Mouse (Mus musculus) heart, postnatal 0 days (tissue): ENCODE results near the gene Mybbp1a.

Experiments
- CTCF ChIP-seq: IDR thresholded peaks from 2 replicates; pipeline ENCODE4 v1.5.1; 2016; ENCODE audit warnings: antibody characterized with exemption, control low read depth, low read depth
- EP300 ChIP-seq: IDR thresholded peaks from 2 replicates; pipeline ENCODE4 v1.6.1; 2016; ENCODE audit warnings: antibody characterized with exemption, low read depth

DNA sequence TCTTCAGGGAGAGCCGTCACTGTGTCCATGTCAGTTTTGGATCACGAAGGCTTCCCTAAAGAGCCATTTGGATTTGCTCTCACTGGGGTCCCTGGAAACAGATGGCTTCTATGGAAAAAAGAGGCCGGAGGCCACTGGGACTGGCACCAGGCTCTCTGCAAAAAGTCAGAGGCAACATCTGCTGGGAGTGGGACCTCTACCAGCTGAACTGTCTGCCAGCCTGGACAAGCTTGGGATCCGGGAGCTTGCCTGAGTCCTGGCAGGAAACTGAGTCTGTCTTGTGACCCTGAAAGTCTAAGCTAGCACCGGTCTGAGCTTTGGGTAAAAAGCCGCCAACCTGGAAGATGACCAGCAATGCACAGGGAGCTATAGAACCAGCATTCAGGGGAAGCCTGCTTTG is 30.2 kb downstream of the Mybbp1a start:
- no peak for TF ChIP-seq CTCF
- no peak for TF ChIP-seq EP300
